Mouse (Mus musculus) cerebellum, adult 18-20 months (tissue): ENCODE results near the gene Prpf39.

ENCODE experiments used
- DNase-seq, 2 experiments: peaks; one replicate each; pipeline ENCODE4 v3.0.0; 2021

Prpf39 gene

DNA sequence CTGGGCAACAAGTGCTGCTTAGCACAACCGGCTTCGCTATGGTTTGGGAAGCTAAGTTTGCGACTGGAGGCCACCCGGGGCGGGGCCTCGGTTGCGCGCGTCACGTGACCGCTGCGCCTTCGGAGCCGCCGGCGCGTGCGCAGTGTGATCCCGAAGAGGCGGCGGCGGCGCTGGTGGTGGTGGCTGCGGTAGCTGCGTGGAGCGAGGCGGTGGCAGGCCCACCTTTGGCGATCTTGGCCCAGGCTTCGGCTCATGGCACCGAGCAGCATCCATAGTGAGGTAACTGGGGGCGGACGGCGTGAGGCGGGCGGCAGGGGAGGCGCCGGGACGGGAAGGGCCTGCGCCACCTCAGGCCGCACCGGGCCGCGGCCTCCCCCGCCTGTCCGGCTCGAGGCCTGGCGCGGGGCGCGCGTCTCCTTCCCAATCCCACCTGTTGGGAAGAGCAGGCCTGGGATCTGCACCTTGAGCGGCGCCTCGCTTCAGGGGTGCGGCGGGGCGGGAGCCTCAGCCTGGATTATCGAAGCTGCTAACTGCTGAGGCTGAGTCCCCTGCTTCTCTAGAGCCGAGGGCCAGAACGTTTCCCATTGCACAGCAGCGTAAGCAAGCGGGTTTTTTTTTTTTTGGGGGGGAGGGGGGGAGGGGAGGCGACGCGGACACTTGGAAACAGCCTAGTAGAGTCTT, at the start of gene Prpf39:
Gene Prpf39 (plus strand): TSS at position 144 of the 681 bp plus-strand sequence.
- peak; percentile 90 to 97 for DNase-seq

DNA sequence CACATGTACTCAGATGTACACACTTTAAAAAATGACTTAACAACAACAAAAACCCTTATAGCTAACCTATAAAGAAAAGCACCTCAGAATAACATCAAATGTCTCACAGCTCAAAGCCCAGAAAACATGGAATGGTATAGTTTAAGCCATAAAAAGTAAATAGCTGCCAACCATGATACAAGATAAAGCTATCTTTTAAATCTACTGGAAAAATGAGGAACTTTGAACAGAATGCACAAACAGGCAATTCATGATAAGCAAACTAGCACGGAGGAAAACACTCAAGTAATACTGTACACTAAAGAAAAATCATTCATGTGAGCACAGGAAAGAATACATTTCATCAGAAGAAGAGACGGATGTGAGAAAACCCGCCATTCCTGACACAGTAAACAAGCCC, 28.4 kb upstream of the Prpf39 start:
- no peak for DNase-seq

- DNase-seq = no peak
Observed at GRCm38 (mm10) chr12:65022842-65023241, 13.3 kb upstream of the Prpf39 start.

DNA sequence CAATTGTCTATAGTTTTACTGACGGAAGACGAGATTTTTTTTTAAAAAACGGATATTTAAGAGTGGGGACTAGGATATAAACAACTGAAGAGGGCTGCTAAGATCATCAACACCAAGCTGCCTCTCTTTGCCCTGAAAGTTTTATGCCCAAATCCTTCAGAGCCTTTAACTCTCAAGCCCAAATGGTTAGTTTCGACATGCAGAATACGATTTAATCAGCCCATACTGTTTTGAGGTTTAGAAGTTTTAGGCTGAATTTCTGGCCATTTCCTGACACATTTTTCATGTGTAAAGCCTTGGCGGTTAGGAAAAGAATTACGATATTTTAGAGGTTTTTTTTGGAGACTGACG, 319 bp upstream of the Prpf39 start:
- no peak for DNase-seq

- DNase-seq = no peak
Observed at GRCm38 (mm10) chr12:65036892-65037545, 886 bp downstream of the Prpf39 start.

DNA sequence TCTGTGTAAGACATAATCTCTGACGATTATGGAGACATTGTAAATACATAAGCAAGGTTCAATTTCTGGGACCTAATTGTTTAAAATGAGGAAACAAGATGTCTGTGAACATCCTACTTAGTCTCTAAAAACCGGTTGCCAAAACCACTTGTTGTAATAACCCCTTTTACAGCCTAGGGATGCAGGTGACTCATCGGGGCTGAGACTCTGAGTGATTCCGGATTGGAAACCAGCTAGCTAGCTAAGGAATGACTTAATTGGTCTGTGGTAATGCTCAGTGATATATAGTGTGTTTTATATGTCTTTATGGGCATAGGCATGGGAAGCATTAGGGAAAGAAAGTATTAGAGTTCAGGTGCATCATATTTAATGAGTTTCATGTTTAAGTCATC, 1.4 kb downstream of the Prpf39 start:
- peak in 1 of 2 experiments; percentile 12 for DNase-seq

- DNase-seq = no peak
Observed at GRCm38 (mm10) chr12:65048799-65049198, 12.7 kb downstream of the Prpf39 start.

- no peak for DNase-seq
Observed at GRCm38 (mm10) chr12:65058203-65058602, 22.1 kb downstream of the Prpf39 start.

DNA sequence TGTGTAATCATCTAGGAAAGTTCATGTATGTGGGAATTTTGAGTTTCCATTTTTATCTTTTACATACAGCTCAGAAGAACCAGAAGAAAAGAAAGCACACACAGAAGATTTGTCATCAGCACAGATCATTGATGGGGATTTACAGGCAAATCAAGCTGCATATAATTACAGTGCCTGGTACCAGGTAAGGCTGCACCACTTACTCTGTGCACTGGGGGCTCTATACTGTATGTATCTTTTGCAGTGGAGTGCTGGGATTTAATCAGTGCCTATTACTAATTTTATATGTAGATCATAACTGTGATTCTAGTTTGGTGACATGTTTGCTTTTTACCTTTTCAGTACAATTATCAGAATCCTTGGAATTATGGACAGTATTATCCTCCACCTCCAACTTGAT, 24.9 kb downstream of the Prpf39 start:
- no peak for DNase-seq

GRCm38 (mm10) chr12:65065241-65065640, 29.1 kb downstream of the Prpf39 start:
- no peak for DNase-seq

DNA sequence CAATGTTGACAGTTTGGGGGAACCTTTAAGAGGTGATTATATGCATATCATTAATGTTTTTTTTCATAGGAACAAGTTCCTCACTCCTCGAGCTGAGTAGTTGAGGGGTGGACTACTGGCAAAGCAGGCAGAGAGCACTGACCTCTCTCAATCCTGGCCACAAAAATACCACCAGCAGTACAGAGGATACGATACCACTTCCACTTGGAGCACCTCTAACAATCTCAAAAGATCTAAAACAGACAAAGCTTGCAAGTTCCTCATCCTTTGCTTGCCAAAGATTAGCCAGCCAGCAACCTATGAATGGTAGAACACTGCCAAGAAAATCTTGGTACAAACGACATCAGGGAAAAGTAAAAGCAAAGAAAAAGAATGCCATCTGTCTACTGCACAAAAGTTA, 30.1 kb downstream of the Prpf39 start:
- DNase-seq = no peak

- no peak for DNase-seq
Observed at GRCm38 (mm10) chr12:65068409-65068808, 32.3 kb downstream of the Prpf39 start.

- DNase-seq = no peak
Observed at GRCm38 (mm10) chr12:65072911-65073610, 36.9 kb downstream of the Prpf39 start.

DNA sequence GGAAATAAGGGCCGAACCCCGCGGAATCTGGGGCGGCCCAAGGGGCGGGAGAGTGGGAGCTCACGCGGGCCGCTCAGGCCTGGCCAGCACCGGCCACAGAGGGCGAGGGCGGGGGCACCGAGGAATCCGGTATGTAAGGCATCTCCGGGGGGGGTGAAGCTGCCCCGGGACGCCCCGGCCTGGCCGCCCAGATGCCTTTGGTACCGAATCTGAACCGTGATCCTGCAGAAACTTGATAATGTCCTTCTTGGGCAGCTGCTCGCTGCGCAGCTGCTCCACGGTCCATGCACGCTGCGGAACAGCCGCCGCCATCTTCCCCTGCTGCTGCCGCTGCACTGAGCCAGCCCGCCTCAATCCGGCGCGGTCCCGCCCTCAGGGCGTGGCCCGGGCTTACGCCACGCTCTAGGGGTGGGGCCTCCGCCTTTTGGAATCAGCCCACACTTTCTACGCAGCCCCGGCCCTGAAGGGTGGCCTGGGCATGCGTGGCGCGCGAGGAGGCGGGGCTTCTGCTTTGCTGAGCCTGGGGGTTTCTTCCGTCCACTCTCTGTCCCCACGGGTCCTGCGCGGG, 37.6 kb downstream of the Prpf39 start, which contains the start of gene Fkbp3:
Gene Fkbp3 (minus strand): TSS at position 397 of the 568 bp plus-strand sequence.
- peak; percentile 98 to 99 for DNase-seq

DNA sequence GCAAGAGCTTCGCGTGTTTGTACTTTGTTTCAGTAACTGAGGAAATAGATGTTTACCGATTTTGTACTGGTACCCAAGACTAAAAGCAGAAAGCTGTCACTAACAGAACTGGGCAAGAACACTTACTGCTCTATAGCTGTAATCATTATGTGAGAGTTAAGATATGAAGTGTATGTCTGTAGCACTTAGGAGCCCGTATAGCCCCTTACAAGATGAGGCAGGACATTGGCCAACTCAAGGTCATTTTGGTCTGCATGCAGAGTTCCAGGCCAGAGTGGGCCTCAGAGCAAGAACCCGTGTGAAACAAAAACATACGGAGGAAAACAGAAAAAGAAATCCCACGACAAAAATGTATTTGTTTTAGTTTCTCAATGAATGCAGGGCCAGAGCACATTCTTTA, 38.5 kb downstream of the Prpf39 start:
- peak in 1 of 2 experiments; percentile 17 for DNase-seq

DNA sequence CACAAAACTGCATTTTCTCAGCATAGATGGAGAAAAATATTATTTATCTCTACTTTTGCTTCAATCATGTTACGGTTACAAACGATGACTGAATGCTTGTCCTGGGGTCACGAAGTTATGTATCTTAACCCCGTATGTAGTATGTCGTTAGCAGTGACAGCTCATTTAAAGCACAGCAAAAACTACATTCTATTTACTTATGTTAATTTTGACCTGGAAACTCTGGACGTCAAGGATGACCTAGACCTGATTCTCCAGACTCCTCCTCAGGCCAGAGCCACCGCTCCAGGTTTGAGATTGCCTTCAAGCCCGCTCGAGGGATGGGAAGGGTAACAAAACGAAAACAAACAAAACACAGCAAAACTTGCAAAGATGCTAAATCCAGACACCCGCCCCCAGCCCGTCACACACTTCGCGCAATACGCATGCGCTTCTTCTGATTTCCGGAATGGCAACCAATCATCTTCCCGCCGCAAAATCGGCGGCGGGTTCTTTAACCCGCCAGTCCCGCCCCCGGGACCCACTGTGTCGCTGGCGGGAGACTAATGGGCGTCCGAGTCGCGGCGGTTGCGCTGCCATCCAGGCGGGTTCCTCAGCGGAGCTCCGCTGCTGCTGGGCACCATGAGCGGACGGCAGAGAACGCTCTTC, 39.1 kb downstream of the Prpf39 start, which contains the start of gene Fancm:
Gene Fancm (plus strand): TSS at position 519 of the 648 bp plus-strand sequence.
- DNase-seq = peak; percentile 90

GRCm38 (mm10) chr12:65075733-65076310, 39.7 kb downstream of the Prpf39 start:
- no peak for DNase-seq

GRCm38 (mm10) chr12:65076906-65077305, 40.8 kb downstream of the Prpf39 start:
- DNase-seq = no peak

GRCm38 (mm10) chr12:65108746-65109145, 72.6 kb downstream of the Prpf39 start:
- no peak for DNase-seq

DNA sequence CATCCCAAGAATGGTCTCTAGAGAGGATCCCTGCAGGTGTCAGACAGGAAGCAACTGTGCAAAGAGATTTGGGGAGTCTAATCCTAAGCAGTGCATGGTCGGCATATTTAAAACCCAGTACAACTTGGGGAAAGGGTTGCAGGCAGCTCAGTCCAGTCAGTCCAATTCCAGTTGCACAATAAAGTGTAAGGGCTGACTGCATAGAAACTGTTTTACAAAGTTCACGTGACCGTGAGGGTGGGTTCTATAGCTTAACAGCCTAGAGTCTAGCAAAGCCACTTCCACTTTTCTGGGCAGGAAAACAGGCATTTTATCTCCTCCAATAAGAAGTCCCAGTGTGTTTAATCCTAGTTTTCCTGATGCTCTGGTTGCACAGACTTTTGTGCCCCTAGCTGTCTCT, 75.4 kb downstream of the Prpf39 start:
- no peak for DNase-seq

GRCm38 (mm10) chr12:65112811-65113210, 76.7 kb downstream of the Prpf39 start:
- no peak for DNase-seq
